Mouse (Mus musculus) MEL (cell line): ENCODE measurements around the gene Rtf2. TPM values are rescaled to one million over a fixed set of nuclear protein-coding genes. Genes with fewer than 3 reads are reported as not detected.

ENCODE experiments used
- DNase-seq: peaks from one replicate; pipeline ENCODE4 v3.0.0; 2011; ENCODE audit warnings: low read depth, low spot score
- H3K27ac ChIP-seq: 2 replicates; pipeline ENCODE4 v1.5.1; 2012; ENCODE audit warnings: low read depth, mild to moderate bottlenecking, control low read depth, low read length, moderate library complexity; ENCODE audit not compliant: control insufficient read depth
- H3K27me3 ChIP-seq, 2 experiments: fragments of 150-350 bp in 1 of 2; sonication (generic) in 1 of 2; 2 replicates each; pipeline ENCODE4 v1.6.1; 2012; ENCODE audit warnings: low read length in 2 of 2, mild to moderate bottlenecking in 2 of 2, improper control_type of control experiment in 1 of 2, moderate library complexity in 1 of 2; ENCODE audit not compliant: insufficient read depth in 2 of 2, control insufficient read depth in 1 of 2
- H3K36me3 ChIP-seq, 2 experiments: 2 replicates each; pipeline ENCODE4 v1.6.1; 2012 to 2014; ENCODE audit warnings: low read length in 2 of 2, improper control_type of control experiment in 1 of 2, inconsistent platforms in 1 of 2, mild to moderate bottlenecking in 1 of 2; ENCODE audit not compliant: insufficient read depth in 2 of 2, control insufficient read depth in 1 of 2
- H3K4me1 ChIP-seq, 2 experiments: fragments of 150-350 bp in 1 of 2; sonication (generic) in 1 of 2; 2 replicates each; pipeline ENCODE4 v1.6.1; 2012; ENCODE audit warnings: low read length in 2 of 2, improper control_type of control experiment in 1 of 2, mild to moderate bottlenecking in 1 of 2; ENCODE audit not compliant: insufficient read depth in 2 of 2, control insufficient read depth in 1 of 2
- H3K4me3 ChIP-seq, 2 experiments: fragments of 150-350 bp in 1 of 2; sonication (generic) in 1 of 2; 2 replicates each; pipeline ENCODE4 v1.5.1; 2012; ENCODE audit warnings: low read depth in 2 of 2, low read length in 2 of 2, mild to moderate bottlenecking in 2 of 2, moderate library complexity in 2 of 2, control low read depth in 1 of 2, improper control_type of control experiment in 1 of 2; ENCODE audit not compliant: control insufficient read depth in 1 of 2, insufficient read depth in 1 of 2
- H3K79me2 ChIP-seq: 2 replicates; pipeline ENCODE4 v1.6.1; 2012; ENCODE audit warnings: mild to moderate bottlenecking, low read length, moderate library complexity; ENCODE audit not compliant: control insufficient read depth, poor library complexity, insufficient read depth
- H3K9ac ChIP-seq: 2 replicates; pipeline ENCODE4 v1.6.1; 2012; ENCODE audit warnings: low read depth, mild to moderate bottlenecking, control low read depth, low read length, moderate library complexity; ENCODE audit not compliant: control insufficient read depth, poor library complexity, severe bottlenecking
- H3K9me3 ChIP-seq: fragments of 150-350 bp; sonication (generic); replicated peaks from 2 replicates; pipeline ENCODE4 v1.6.1; 2012; ENCODE audit warnings: mild to moderate bottlenecking, low read length, improper control_type of control experiment, moderate library complexity; ENCODE audit not compliant: insufficient read depth
- CHD2 ChIP-seq: IDR thresholded peaks from 2 replicates; pipeline ENCODE4 v1.6.1; 2011; ENCODE audit warnings: low read length, improper control_type of control experiment
- CTCF ChIP-seq, 3 experiments: IDR thresholded peaks in 2 of 3; conservative IDR thresholded peaks in 1 of 3; 2 replicates each; pipeline ENCODE4 v1.5.1; 2011 to 2012; ENCODE audit warnings: low read length in 3 of 3, low read depth in 2 of 3, mild to moderate bottlenecking in 2 of 3, improper control_type of control experiment in 1 of 3, inconsistent platforms in 1 of 3, mixed read lengths in 1 of 3, moderate library complexity in 1 of 3; ENCODE audit not compliant: control insufficient read depth in 1 of 3, insufficient read depth in 1 of 3, poor library complexity in 1 of 3, severe bottlenecking in 1 of 3
- ELF1 ChIP-seq: IDR thresholded peaks from 2 replicates; pipeline ENCODE4 v1.6.1; 2014; ENCODE audit warnings: low read depth, mild to moderate bottlenecking, inconsistent platforms, low read length, improper control_type of control experiment, moderate library complexity
- EP300 ChIP-seq, 2 experiments: IDR thresholded peaks; 2 replicates each; pipeline ENCODE4 v1.6.1; 2011; ENCODE audit warnings: improper control_type of control experiment in 2 of 2, low read length in 2 of 2, low read depth in 1 of 2, mild to moderate bottlenecking in 1 of 2
- GATA1 ChIP-seq: IDR thresholded peaks from 2 replicates; pipeline ENCODE4 v1.6.1; 2011; ENCODE audit warnings: low read depth, low read length, improper control_type of control experiment
- HCFC1 ChIP-seq: IDR thresholded peaks from 2 replicates; pipeline ENCODE4 v1.6.1; 2012; ENCODE audit warnings: low read depth, mild to moderate bottlenecking, inconsistent platforms, low read length, improper control_type of control experiment, moderate library complexity
- JUND ChIP-seq: IDR thresholded peaks from 2 replicates; pipeline ENCODE4 v1.6.1; 2011; ENCODE audit warnings: low read depth, mild to moderate bottlenecking, improper control_type of control experiment, low read length
- MAFK ChIP-seq: IDR thresholded peaks from 2 replicates; pipeline ENCODE4 v1.6.1; 2011; ENCODE audit warnings: low read depth, mild to moderate bottlenecking, low read length, improper control_type of control experiment, borderline replicate concordance
- MAX ChIP-seq: IDR thresholded peaks from 2 replicates; pipeline ENCODE4 v1.6.1; 2011; ENCODE audit warnings: low read length, improper control_type of control experiment
- MAZ ChIP-seq: IDR thresholded peaks from 2 replicates; pipeline ENCODE4 v1.6.1; 2012; ENCODE audit warnings: low read depth, mild to moderate bottlenecking, inconsistent platforms, low read length, improper control_type of control experiment
- MYC ChIP-seq: IDR thresholded peaks from 2 replicates; pipeline ENCODE4 v1.6.1; 2011; ENCODE audit warnings: low read depth, mild to moderate bottlenecking, low read length, improper control_type of control experiment, moderate library complexity
- NRF1 ChIP-seq: IDR thresholded peaks from 2 replicates; pipeline ENCODE4 v1.6.1; 2014; ENCODE audit warnings: low read depth, mild to moderate bottlenecking, inconsistent platforms, low read length, improper control_type of control experiment, moderate library complexity; ENCODE audit not compliant: poor library complexity, insufficient read depth, severe bottlenecking
- POLR2A ChIP-seq, 2 experiments: IDR thresholded peaks; 2 replicates each; pipeline ENCODE4 v1.6.1; 2011 to 2012; ENCODE audit warnings: low read length in 2 of 2, mild to moderate bottlenecking in 2 of 2, control low read depth in 1 of 2, improper control_type of control experiment in 1 of 2, low read depth in 1 of 2, moderate library complexity in 1 of 2; ENCODE audit not compliant: control insufficient read depth in 1 of 2, insufficient read depth in 1 of 2, poor library complexity in 1 of 2
- POLR2AphosphoS5 ChIP-seq: IDR thresholded peaks from 2 replicates; pipeline ENCODE4 v1.6.1; 2012; ENCODE audit warnings: low read depth, borderline replicate concordance, mild to moderate bottlenecking, inconsistent platforms, low read length, moderate library complexity, mixed read lengths
- RAD21 ChIP-seq: IDR thresholded peaks from 2 replicates; pipeline ENCODE4 v1.6.1; 2011; ENCODE audit warnings: mild to moderate bottlenecking, low read depth, low read length, improper control_type of control experiment
- RCOR1 ChIP-seq: IDR thresholded peaks from 2 replicates; pipeline ENCODE4 v1.6.1; 2012; ENCODE audit warnings: low read depth, mild to moderate bottlenecking, inconsistent platforms, low read length, improper control_type of control experiment
- SIN3A ChIP-seq: IDR thresholded peaks from 2 replicates; pipeline ENCODE4 v1.6.1; 2012; ENCODE audit warnings: low read length, improper control_type of control experiment, inconsistent platforms
- SMC3 ChIP-seq: IDR thresholded peaks from 2 replicates; pipeline ENCODE4 v1.6.1; 2011; ENCODE audit warnings: low read depth, low read length, improper control_type of control experiment
- TBP ChIP-seq: IDR thresholded peaks from 2 replicates; pipeline ENCODE4 v1.8.0; 2011; ENCODE audit warnings: low read depth, low read length, improper control_type of control experiment
- UBTF ChIP-seq: IDR thresholded peaks from 2 replicates; pipeline ENCODE4 v1.6.1; 2012; ENCODE audit warnings: low read depth, mild to moderate bottlenecking, inconsistent platforms, low read length, improper control_type of control experiment, moderate library complexity, borderline replicate concordance; ENCODE audit not compliant: insufficient read depth
- USF1 ChIP-seq: IDR thresholded peaks from 2 replicates; pipeline ENCODE4 v1.6.1; 2014; ENCODE audit warnings: low read depth, mild to moderate bottlenecking, inconsistent platforms, low read length, improper control_type of control experiment, moderate library complexity
- ZC3H11A ChIP-seq: IDR thresholded peaks from 2 replicates; pipeline ENCODE4 v1.6.1; 2012; ENCODE audit warnings: low read depth, mild to moderate bottlenecking, inconsistent platforms, low read length, improper control_type of control experiment
- ZKSCAN1 ChIP-seq: IDR thresholded peaks from 2 replicates; pipeline ENCODE4 v1.6.1; 2012; ENCODE audit warnings: low read depth, mild to moderate bottlenecking, inconsistent platforms, low read length, improper control_type of control experiment, moderate library complexity
- polyA plus RNA-seq, 2 experiments: library from polyadenylated mRNA; stranded (reverse) in 1 of 2; unstranded in 1 of 2; fragments of >175 nt in 1 of 2; fragments of >200 nt in 1 of 2; gene quantifications; 2 replicates each; pipeline versions ENCODE4 v1.2.1 to v1.2.4; 2012; ENCODE audit warnings: low replicate concordance in 2 of 2, low read depth in 1 of 2; ENCODE audit not compliant: insufficient read length in 2 of 2, insufficient read depth in 1 of 2, missing spikeins in 1 of 2
- total RNA-seq: library from RNA; depleted of rRNA; stranded (reverse); fragments of 300-350 nt; gene quantifications from 2 replicates; pipeline ENCODE4 v1.2.3, GENCODE M21; 2012

Rtf2 gene
- total and polyA plus RNA-seq, 3 experiments = 68.2 to 81.5 TPM; not detected in 1

DNA sequence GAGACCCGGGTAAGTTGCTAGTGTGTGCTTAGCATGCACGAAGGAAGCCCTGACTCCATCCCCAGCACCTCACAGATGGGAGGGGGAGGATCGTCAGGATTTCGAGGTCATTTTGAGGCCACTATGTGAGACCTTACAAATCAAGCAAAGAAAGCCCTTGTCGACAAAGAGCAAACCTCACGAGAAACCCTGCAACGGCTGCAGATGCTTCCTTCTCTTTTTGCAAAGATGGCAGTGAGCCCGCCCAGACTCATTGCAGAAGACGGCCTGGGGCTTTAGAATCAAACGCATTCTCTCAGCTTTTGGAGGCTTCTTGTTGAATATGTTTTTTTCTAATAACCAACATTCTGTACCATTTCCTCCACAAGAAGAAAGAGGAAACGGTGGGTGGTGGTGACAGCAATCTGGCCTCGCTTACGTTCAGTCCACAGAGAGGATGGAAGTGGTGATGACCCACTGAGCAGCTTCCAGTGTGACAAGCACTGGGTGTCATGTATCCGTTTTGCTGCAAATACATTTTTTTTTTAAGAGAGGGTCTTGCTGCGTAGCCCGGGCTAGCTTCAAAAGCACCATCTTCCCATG is 2.9 kb upstream of the Rtf2 start:
- no peak for DNase-seq
- TF ChIP-seq SMC3 (no peak), ZKSCAN1 (no peak), GATA1 (no peak), POLR2AphosphoS5 (no peak), ELF1 (no peak), RAD21 (no peak), NRF1 (no peak), CHD2 (no peak), HCFC1 (no peak), POLR2A (IDR thresholded peaks at IDR 0.05; ENCODE audit: control insufficient read depth in 1 of 2, insufficient read depth in 1 of 2, low read depth in 1 of 2, low read length in 2 of 2, poor library complexity in 1 of 2) (no peak), RCOR1 (no peak), SIN3A (no peak), MYC (no peak)
- H3K27me3 ChIP-seq = no peaks in the 10 kb centered on the region
- H3K79me2 ChIP-seq = peaks cover 17% of the 10 kb centered on the region
- peaks cover 0 to 5% of the 10 kb centered on the region in 2 experiments; a peak in 2 of 4 replicates for H3K36me3 ChIP-seq
- H3K4me3 ChIP-seq = no peak overlapping the region
- no peak overlapping the region for H3K27ac ChIP-seq
- H3K4me1 ChIP-seq = peaks cover 3 to 7% of the 10 kb centered on the region in 2 experiments; a peak in 3 of 4 replicates
- no peak overlapping the region for H3K9ac ChIP-seq
- H3K9me3 ChIP-seq = no peaks in the 10 kb centered on the region

- TF ChIP-seq HCFC1 (no peak), MAZ (no peak; the same call in 1 of the 2 replicates), SMC3 (no peak), ZKSCAN1 (no peak), ZC3H11A (no peak), POLR2A (IDR thresholded peaks at IDR 0.05; ENCODE audit: control insufficient read depth in 1 of 2, insufficient read depth in 1 of 2, low read depth in 1 of 2, low read length in 2 of 2, poor library complexity in 1 of 2) (no peak), JUND (no peak), MYC (no peak), EP300 (IDR thresholded peaks at IDR 0.05; ENCODE audit: low read depth in 1 of 2, low read length in 2 of 2) (no peak), USF1 (no peak), UBTF (no peak), MAX (no peak), NRF1 (no peak), CTCF (IDR thresholded peaks at IDR 0.05 in 2 of 3, conservative IDR thresholded peaks at IDR 0.05 in 1 of 3; ENCODE audit: control insufficient read depth in 1 of 3, insufficient read depth in 1 of 3, low read depth in 2 of 3, low read length in 3 of 3, poor library complexity in 1 of 3, severe bottlenecking in 1 of 3) (no peak), POLR2AphosphoS5 (no peak), GATA1 (no peak), MAFK (no peak), TBP (no peak)
- Histone ChIP-seq H3K4me3 (peak overlapping the region; percentile 66 to 96), H3K4me1 (peaks cover 3 to 7% of the 10 kb centered on the region in 2 experiments; a peak in 3 of 4 replicates), H3K9ac (peak overlapping the region; percentile 91), H3K79me2 (peaks cover 18% of the 10 kb centered on the region), H3K36me3 (peaks cover 0 to 5% of the 10 kb centered on the region in 2 experiments; a peak in 2 of 4 replicates), H3K27me3 (no peaks in the 10 kb centered on the region), H3K9me3 (no peaks in the 10 kb centered on the region), H3K27ac (peak overlapping the region; percentile 44)
- DNase-seq = no peak
Measured at GRCm38 (mm10) chr2:172440640-172441005, 267 bp downstream of the Rtf2 start.
